Comparison of ENCODE assay signal across 10 mouse cellular contexts in genomic region chr15:19473521-19473920, GRCm38 (mm10).
DNase-seq lines count a peak whose midpoint lies in the region.
"Had no signal": no experiment of that assay in that cellular context is flagged by ENCODE, and none has a peak within 500 bp of the region (broad histone marks: within the 10 kb centered on the region; RNA-seq: fewer than 3 reads in every experiment).

No protein-coding gene starts in this region.

- DNase-seq in embryo, embryonic 11 days, result peak; percentile 7
- no peak for DNase-seq in embryo, embryonic 10 days (ENCODE audit: low spot score)
- DNase-seq in layer of hippocampus, postnatal 10 days (ENCODE audit: low spot score in 2 of 2), result peak; percentile 14 to 36
- DNase-seq in layer of hippocampus, adult 8-10 months (ENCODE audit: low spot score in 2 of 2), result no peak
- DNase-seq in 416B (ENCODE audit: low read depth) (peak; percentile 54), ZHBTc4 (ENCODE audit: low read depth, low spot score) (peak; percentile 20)
- DNase-seq in spleen, postnatal 4 days (ENCODE audit: low spot score in 2 of 2), result no peak
- DNase-seq in T-cell, adult 2 months (ENCODE audit: low spot score), result no peak
- DNase-seq: lung, postnatal 4 days; thymus, adult 2 months had no signal

Comparison
In these comparisons a context has a peak if more than half of its experiments do, and no peak if none do; other contexts are left out.
1. DNase-seq: peak in embryo, embryonic 11 days (single experiment), layer of hippocampus, postnatal 10 days (2 of 2), 416B (single experiment) and ZHBTc4 (single experiment); none in embryo, embryonic 10 days (single experiment), layer of hippocampus, adult 8-10 months (0 of 2), spleen, postnatal 4 days (0 of 2) and T-cell, adult 2 months (single experiment).